Mouse (Mus musculus) heart, embryonic 12.5 days (tissue): ENCODE data around the gene Sipa1l1. TPM values are rescaled to one million over a fixed set of nuclear protein-coding genes. Genes with fewer than 3 reads are reported as not detected.

Source experiments
- ATAC-seq: fragments of 200-750 bp; cut with Nextera tagmentation; 2 replicates; pipeline ENCODE4 v1.8.0; 2017; ENCODE audit warnings: moderate TSS enrichment, moderate library complexity; ENCODE audit not compliant: insufficient number of reproducible peaks, low FRiP score
- H3K27ac ChIP-seq: fragments of 300-500 bp; sonication (generic); 2 replicates; pipeline ENCODE4 v1.5.1; 2016; ENCODE audit warnings: mild to moderate bottlenecking, moderate library complexity; ENCODE audit not compliant: poor library complexity, severe bottlenecking
- H3K27me3 ChIP-seq: fragments of 300-500 bp; sonication (generic); replicated peaks from 2 replicates; pipeline ENCODE4 v1.6.1; 2016; ENCODE audit warnings: mild to moderate bottlenecking, moderate library complexity
- H3K36me3 ChIP-seq: fragments of 300-500 bp; sonication (generic); 2 replicates; pipeline ENCODE4 v1.6.1; 2016; ENCODE audit warnings: mild to moderate bottlenecking, moderate library complexity
- H3K4me1 ChIP-seq: fragments of 300-500 bp; sonication (generic); replicated peaks from 2 replicates; pipeline ENCODE4 v1.6.1; 2016; ENCODE audit warnings: mild to moderate bottlenecking
- H3K4me2 ChIP-seq: fragments of 300-500 bp; sonication (generic); 2 replicates; pipeline ENCODE4 v1.6.1; 2016; ENCODE audit warnings: mild to moderate bottlenecking, moderate library complexity
- H3K4me3 ChIP-seq: fragments of 300-500 bp; sonication (generic); 2 replicates; pipeline ENCODE4 v1.5.1; 2016; ENCODE audit warnings: mild to moderate bottlenecking
- H3K9ac ChIP-seq: fragments of 300-500 bp; sonication (generic); 2 replicates; pipeline ENCODE4 v1.6.1; 2016; ENCODE audit warnings: mild to moderate bottlenecking, moderate library complexity
- H3K9me3 ChIP-seq: fragments of 300-500 bp; sonication (generic); replicated peaks from 2 replicates; pipeline ENCODE4 v1.6.1; 2016; ENCODE audit warnings: mild to moderate bottlenecking, moderate library complexity
- WGBS: fragments of 180-500 bp; shearing (Covaris S2); methylation state at CpG from one replicate; pipeline ENCODE4 v1.1.7; 2016; 5-methylcytosine and 5-hydroxymethylcytosine counted together
- polyA plus RNA-seq: library from polyadenylated mRNA; unstranded; fragments of >200 nt; fragmentation: Nextera tagmentation; extraction: Ambion mirVana; gene quantifications from 2 replicates; pipeline ENCODE4 v1.2.1, GENCODE M21; 2016

Gene Sipa1l1
- polyA plus RNA-seq, 1 experiment from 2014 or later = 35.5 TPM

DNA sequence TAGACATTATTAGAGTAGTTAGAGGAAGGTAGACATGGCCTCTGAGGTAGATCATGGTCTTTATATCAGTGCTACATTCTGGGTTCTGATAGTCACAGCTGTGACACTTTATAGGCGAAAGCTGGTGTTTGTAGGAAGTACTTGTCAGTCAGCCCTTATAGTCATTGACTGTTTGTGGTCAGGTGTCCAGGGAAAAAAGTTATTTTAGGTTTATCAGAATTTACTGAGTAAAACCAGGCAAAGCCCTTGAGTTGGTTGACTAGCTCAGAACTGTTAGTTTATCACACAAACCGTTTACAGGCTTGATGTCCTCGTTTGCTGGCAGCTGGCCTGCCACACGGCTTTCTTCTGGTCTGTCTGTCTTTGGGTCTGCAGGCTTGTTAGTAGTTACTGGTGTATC, 61.0 kb downstream of the Sipa1l1 start:
- 0 out of 2 replicates have a peak overlapping the region, but pooled peaks have one; percentile 3 for H3K27ac ChIP-seq
- H3K9me3 ChIP-seq = no peaks in the 10 kb centered on the region
- WGBS = 32% methylated on average over 4 of the region's 4 CpGs
- H3K36me3 ChIP-seq = 0 out of 2 replicates have a peak, but pooled peaks cover 6% of the 10 kb centered on the region
- no peaks in the 10 kb centered on the region for H3K27me3 ChIP-seq
- no peak overlapping the region for H3K4me3 ChIP-seq
- H3K4me2 ChIP-seq = no peak overlapping the region
- no peak overlapping the region for H3K9ac ChIP-seq
- peaks cover 75% of the 10 kb centered on the region for H3K4me1 ChIP-seq
- ATAC-seq = no peak

DNA sequence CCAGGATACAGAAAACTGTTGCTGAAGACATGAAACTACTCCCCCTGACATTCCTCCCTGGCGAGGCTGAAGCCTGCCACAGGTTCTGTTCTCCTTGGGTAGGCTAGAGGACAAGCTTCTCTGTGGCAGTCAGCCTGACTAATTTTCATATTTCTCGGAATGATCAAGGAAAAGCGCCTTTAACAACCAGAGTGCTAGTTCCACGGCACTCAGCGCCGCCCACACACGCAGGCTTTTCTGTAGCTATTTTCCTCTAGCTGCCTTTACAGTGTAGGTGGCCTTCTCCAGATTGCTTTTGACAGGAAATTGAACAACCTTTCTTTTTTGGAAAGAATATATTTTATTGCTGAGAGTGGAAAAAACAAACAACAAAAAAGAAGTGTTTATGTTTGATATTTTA, 62.1 kb downstream of the Sipa1l1 start:
- H3K27ac ChIP-seq = 0 out of 2 replicates have a peak overlapping the region, but pooled peaks have one; percentile 8
- ATAC-seq = no peak
- no peak overlapping the region for H3K9ac ChIP-seq
- no peaks in the 10 kb centered on the region for H3K27me3 ChIP-seq
- peaks cover 67% of the 10 kb centered on the region for H3K4me1 ChIP-seq
- H3K36me3 ChIP-seq = 0 out of 2 replicates have a peak, but pooled peaks cover 6% of the 10 kb centered on the region
- 66% methylated on average over 7 of the region's 7 CpGs for WGBS
- H3K4me3 ChIP-seq = no peak overlapping the region
- no peak overlapping the region for H3K4me2 ChIP-seq
- no peaks in the 10 kb centered on the region for H3K9me3 ChIP-seq

GRCm38 (mm10) chr12:82233177-82233576, 64.1 kb downstream of the Sipa1l1 start:
- 70% methylated on average over 3 of the region's 3 CpGs for WGBS
- no peak for ATAC-seq

GRCm38 (mm10) chr12:82234463-82235223, 65.5 kb downstream of the Sipa1l1 start:
- H3K27ac ChIP-seq = no peak overlapping the region
- no peak overlapping the region for H3K4me2 ChIP-seq
- H3K27me3 ChIP-seq = no peaks in the 10 kb centered on the region
- no peak for ATAC-seq
- H3K36me3 ChIP-seq = 0 out of 2 replicates have a peak, but pooled peaks cover 6% of the 10 kb centered on the region
- no peak overlapping the region for H3K9ac ChIP-seq
- peaks cover 65% of the 10 kb centered on the region for H3K4me1 ChIP-seq
- H3K9me3 ChIP-seq = no peaks in the 10 kb centered on the region
- no peak overlapping the region for H3K4me3 ChIP-seq
- 65% methylated on average over 14 of the region's 14 CpGs for WGBS

More at GRCm38 (mm10) chr12:82233177-82233576, 64.1 kb downstream of the Sipa1l1 start:
- no peak overlapping the region for H3K4me3 ChIP-seq
- H3K27ac ChIP-seq = no peak overlapping the region
- peaks cover 60% of the 10 kb centered on the region for H3K4me1 ChIP-seq
- H3K4me2 ChIP-seq = no peak overlapping the region
- H3K9me3 ChIP-seq = no peaks in the 10 kb centered on the region
- no peak overlapping the region for H3K9ac ChIP-seq
- H3K27me3 ChIP-seq = no peaks in the 10 kb centered on the region
- 0 out of 2 replicates have a peak, but pooled peaks cover 6% of the 10 kb centered on the region for H3K36me3 ChIP-seq

GRCm38 (mm10) chr12:82237095-82237494, 68.0 kb downstream of the Sipa1l1 start:
- Histone ChIP-seq H3K27me3 (no peaks in the 10 kb centered on the region), H3K9ac (no peak overlapping the region), H3K27ac (peak overlapping the region; percentile 44; the same call in 1 of the 2 replicates), H3K4me3 (no peak overlapping the region), H3K4me1 (peaks cover 42% of the 10 kb centered on the region), H3K9me3 (no peaks in the 10 kb centered on the region), H3K36me3 (0 out of 2 replicates have a peak, but pooled peaks cover 6% of the 10 kb centered on the region), H3K4me2 (no peak overlapping the region)
- 80% methylated on average over 4 of the region's 4 CpGs for WGBS
- ATAC-seq = no peak

DNA sequence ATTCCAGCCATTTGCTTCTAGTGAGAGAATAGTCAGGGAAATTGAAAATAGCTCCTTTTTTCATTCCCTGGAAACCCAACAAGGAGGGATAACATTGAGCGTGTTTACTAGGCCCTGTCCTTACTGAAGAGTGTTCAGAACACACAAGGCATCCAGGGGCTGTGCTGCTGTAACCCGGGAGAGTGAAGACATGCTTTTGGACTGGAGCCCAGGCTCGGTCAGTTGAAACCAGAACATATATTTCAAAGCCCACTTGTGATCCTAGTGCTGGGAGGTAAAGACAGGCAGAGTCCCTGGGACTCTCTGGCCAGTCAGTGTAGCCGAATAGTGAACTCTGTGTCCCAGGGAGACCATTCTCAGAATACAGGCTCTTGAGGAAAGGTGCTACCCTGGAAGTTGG, 68.8 kb downstream of the Sipa1l1 start:
- Histone ChIP-seq H3K4me3 (no peak overlapping the region), H3K36me3 (0 out of 2 replicates have a peak, but pooled peaks cover 6% of the 10 kb centered on the region), H3K4me2 (no peak overlapping the region), H3K4me1 (peaks cover 37% of the 10 kb centered on the region), H3K9me3 (no peaks in the 10 kb centered on the region), H3K27ac (peak overlapping the region; percentile 44), H3K27me3 (no peaks in the 10 kb centered on the region), H3K9ac (no peak overlapping the region)
- WGBS = 26% methylated on average over 4 of the region's 4 CpGs
- peak; percentile 51; the same call in 1 of the 2 replicates for ATAC-seq

DNA sequence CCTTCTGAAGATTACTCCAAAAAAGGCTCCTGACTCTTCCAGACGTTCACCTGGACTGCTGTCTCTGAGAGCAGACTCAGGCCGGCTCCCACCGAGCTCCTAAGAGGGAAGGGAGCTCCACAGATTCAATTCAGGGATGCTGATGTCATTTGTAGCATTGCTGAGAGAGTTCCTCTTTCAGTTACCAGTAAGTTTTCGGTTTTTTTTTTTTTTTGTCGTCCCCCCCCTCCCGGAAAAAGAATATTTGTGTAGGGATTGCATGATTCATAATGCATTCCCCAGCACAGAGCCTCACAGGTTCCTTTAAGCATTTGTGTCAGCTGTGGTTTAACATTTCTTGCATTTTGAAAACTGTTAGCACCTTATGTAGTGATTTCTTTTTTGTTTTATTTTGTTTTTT, 71.6 kb downstream of the Sipa1l1 start:
- 75% methylated on average over 6 of the region's 6 CpGs for WGBS
- Histone ChIP-seq H3K4me1 (peaks cover 25% of the 10 kb centered on the region), H3K9ac (no peak overlapping the region), H3K4me3 (no peak overlapping the region), H3K27me3 (no peaks in the 10 kb centered on the region), H3K9me3 (no peaks in the 10 kb centered on the region), H3K36me3 (no peaks in the 10 kb centered on the region), H3K27ac (no peak overlapping the region), H3K4me2 (no peak overlapping the region)
- ATAC-seq = no peak

GRCm38 (mm10) chr12:82245219-82245618, 76.1 kb downstream of the Sipa1l1 start:
- Histone ChIP-seq H3K4me3 (no peak overlapping the region), H3K27ac (no peak overlapping the region), H3K9me3 (no peaks in the 10 kb centered on the region), H3K27me3 (no peaks in the 10 kb centered on the region), H3K36me3 (peaks cover 5% of the 10 kb centered on the region; the same call in 1 of the 2 replicates), H3K9ac (no peak overlapping the region), H3K4me1 (peaks cover 13% of the 10 kb centered on the region; the same call in 1 of the 2 replicates), H3K4me2 (no peak overlapping the region)
- no peak for ATAC-seq
- 71% methylated on average over 6 of the region's 6 CpGs for WGBS

GRCm38 (mm10) chr12:82246422-82246821, 77.3 kb downstream of the Sipa1l1 start:
- H3K36me3 ChIP-seq = peaks cover 5% of the 10 kb centered on the region; the same call in 1 of the 2 replicates
- H3K27ac ChIP-seq = no peak overlapping the region
- 70% methylated on average over 3 of the region's 3 CpGs for WGBS
- no peaks in the 10 kb centered on the region for H3K9me3 ChIP-seq
- H3K4me2 ChIP-seq = no peak overlapping the region
- no peak overlapping the region for H3K9ac ChIP-seq
- H3K4me3 ChIP-seq = no peak overlapping the region
- no peaks in the 10 kb centered on the region for H3K27me3 ChIP-seq
- H3K4me1 ChIP-seq = peaks cover 22% of the 10 kb centered on the region
- no peak for ATAC-seq

DNA sequence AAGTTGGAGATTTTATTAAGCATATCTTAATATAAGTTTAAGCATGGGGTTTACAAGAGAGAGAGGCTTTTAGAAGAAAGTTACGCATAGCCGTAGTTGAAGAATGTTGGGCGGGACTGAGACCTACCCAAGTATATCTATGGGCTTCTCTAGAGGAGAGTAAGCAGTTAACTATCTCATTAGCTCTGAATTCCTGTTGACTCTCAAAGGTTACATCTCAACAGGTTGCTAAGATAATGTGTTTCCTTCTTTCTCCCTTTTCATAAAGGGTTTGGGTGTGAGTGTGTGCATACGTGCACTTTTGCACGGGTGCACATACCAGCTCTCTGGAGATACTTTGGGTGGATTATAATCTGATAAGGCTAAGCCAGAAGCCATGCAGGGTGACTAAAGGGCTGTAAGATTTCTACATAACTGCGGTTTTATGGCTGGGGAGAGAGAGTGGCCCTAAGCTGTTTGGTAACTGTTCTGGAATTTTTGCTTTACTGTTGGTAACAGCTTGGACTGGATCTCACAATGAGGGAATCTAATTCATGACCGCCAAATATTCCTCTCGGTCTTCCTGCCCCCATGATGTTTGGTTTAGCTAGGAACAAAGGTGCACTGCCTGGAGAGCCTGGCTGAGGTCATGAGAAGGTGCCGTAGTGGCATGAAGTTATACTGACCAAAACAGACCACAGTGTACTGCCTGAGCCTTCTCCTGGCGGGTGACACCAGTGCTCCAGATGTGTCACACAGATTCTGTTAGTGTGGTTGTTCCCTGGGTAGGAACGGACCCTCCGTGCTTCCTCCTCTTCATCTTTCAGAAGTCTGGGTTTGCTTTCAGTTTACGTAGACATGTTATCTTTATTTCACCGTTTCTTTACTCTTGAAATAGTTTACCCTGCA, 78.5 kb downstream of the Sipa1l1 start:
- Histone ChIP-seq H3K27me3 (no peaks in the 10 kb centered on the region), H3K4me1 (peaks cover 24% of the 10 kb centered on the region), H3K4me3 (no peak overlapping the region), H3K4me2 (no peak overlapping the region), H3K9ac (no peak overlapping the region), H3K9me3 (no peaks in the 10 kb centered on the region), H3K36me3 (peaks cover 5% of the 10 kb centered on the region; the same call in 1 of the 2 replicates), H3K27ac (no peak overlapping the region)
- WGBS = 80% methylated on average over 14 of the region's 14 CpGs
- ATAC-seq = no peak

DNA sequence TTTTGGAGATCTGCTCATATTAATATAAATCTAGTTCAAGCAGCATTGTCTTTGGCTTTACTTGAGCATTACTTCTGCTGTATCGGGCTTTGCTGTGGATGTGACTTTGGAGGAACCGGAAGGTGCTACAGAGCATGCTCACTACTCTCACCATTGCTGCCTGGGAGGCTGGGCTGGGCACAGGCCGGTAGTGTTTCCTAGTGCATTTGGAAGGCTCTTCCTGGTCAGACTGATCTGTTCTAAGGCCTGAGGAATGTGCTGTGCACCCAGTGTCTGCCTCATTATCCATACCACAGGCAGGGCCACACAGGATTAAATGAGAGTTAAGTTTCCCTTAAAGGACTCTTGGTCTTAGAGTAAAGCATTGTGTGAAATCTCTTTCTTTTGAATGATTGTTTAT, 79.4 kb downstream of the Sipa1l1 start:
- H3K9ac ChIP-seq = no peak overlapping the region
- H3K36me3 ChIP-seq = peaks cover 5% of the 10 kb centered on the region; the same call in 1 of the 2 replicates
- whole genome bisulfite sequencing = 72% methylated on average over 3 of the region's 3 CpGs
- no peak overlapping the region for H3K4me2 ChIP-seq
- no peaks in the 10 kb centered on the region for H3K27me3 ChIP-seq
- ATAC-seq = no peak
- no peak overlapping the region for H3K27ac ChIP-seq
- peaks cover 24% of the 10 kb centered on the region for H3K4me1 ChIP-seq
- H3K4me3 ChIP-seq = no peak overlapping the region
- no peaks in the 10 kb centered on the region for H3K9me3 ChIP-seq
